Mouse (Mus musculus) frontal cortex, postnatal 36 days (tissue): ENCODE measurements at regions not wholly inside any gene's neighbourhood (a gene's known extent, or its start where the extent isn't known, plus 50 kb on each side); places are given as distances from the start of the nearest gene placed in this dataset.
A peak's percentile ranks its signal among the peaks of the same experiment; 100 is the strongest.

Source experiments
- DNase-seq, 2 experiments: peaks; one replicate each; pipeline ENCODE4 v3.0.0; 2022; ENCODE audit warnings: low spot score in 2 of 2

DNA sequence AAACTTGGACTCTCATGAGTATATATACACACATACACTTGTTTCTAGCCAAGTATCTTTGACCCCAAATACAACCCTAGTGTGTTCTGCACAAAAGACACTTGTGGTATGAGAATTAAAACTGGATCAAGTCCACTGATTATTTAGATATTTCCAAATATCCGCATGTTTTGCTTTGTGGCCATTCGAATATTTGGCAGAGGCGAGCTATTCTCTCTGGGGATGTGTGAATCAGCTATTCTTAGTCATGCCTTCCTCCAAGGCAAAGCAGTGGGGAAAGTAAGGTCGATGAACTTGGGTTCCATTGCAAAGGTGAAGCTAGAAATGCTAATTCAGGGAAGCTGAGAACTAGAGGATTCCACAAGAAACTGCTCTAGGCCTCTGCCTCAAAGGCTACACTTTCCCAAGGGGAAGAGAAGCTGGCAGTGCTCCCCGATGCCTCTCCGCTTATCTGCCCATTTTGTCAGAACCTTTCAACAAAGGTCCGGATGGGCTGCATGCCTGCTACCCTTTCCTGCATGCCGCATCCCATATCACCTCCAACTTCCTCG is 154.4 kb downstream of the Snx19 start:
- no peak for DNase-seq

- no peak for DNase-seq
These were observed 153.6 kb downstream of the Snx19 start for GRCm38 (mm10) chr9:30580500-30580899.

DNA sequence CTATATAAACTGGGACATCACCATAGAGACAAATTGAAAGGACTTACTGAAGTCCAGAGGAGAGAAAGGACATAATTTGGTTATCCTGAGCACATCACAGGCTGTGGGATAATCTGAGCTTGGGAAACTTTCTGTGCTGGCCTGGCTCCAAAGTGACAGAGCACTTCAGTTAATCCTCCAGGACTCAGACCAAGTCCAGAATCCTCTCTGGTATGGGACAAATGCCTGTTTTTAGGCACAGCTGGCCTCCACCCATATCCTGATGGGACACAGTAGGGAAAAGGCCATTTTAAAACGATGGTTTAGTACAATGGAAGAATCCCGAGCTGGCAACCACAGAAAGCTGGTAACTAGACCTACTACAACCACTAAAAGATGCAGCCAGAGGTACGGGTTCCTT is 151.3 kb downstream of the Snx19 start:
- no peak for DNase-seq

GRCm38 (mm10) chr9:30577243-30577642 is 150.3 kb downstream of the Snx19 start:
- no peak for DNase-seq

DNA sequence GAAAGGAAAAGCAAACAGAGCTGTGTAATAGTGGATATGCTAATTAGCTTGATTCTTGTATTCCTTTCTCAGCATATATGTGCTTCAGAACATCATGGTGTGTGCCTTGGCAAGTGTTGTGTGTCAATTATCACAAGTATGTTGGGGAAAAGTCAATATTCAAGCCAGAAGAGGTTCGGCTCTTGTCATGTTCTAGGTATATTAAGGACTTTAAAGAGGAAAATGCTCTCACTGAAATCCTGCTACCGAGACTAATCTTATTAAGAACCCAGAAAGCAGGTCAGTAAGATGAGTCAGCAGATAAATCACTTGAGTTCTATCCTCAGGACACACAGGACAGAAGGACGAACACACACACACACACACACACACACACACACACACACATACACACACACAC is 148.6 kb downstream of the Snx19 start:
- DNase-seq = no peak

DNA sequence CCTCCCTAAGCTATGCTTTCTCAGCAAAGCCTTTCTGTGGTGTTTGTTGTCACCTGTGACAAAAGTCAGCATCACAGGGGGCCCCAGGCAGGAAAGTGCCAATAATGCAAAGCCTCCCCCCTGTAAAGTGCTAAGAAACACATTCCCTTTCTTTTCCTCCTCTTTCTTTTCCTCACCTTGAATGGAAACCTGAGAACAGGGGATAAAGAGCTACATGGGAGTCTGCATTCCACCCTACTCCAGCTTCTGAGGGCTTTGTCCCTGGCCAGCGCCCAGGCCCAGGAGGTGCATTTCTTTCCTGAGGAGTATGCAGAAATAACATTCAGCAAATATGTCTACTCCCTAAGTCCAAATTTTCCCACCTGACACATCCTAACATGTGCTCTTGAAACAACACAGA is 146.4 kb downstream of the Snx19 start:
- DNase-seq = no peak

DNA sequence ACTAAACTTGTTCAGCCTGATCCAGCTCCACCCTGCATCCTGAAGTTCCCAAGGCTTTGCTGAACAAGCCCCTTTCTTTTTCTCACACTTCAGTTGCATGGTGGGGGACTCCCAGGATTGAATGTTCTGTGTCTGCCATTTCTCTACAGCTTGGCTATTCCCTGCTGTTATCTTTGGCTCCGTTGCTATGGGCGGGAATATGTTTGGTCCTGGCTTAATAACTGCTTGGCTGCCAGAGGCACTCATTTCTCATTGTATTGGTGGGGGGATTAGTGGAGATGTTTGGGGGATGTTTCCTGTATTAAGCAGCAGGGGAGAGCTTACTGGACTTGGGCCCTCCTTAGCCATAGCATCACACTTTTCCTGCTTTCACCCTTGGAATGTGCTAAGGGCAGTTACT is 144.1 kb downstream of the Snx19 start:
- DNase-seq = no peak

DNA sequence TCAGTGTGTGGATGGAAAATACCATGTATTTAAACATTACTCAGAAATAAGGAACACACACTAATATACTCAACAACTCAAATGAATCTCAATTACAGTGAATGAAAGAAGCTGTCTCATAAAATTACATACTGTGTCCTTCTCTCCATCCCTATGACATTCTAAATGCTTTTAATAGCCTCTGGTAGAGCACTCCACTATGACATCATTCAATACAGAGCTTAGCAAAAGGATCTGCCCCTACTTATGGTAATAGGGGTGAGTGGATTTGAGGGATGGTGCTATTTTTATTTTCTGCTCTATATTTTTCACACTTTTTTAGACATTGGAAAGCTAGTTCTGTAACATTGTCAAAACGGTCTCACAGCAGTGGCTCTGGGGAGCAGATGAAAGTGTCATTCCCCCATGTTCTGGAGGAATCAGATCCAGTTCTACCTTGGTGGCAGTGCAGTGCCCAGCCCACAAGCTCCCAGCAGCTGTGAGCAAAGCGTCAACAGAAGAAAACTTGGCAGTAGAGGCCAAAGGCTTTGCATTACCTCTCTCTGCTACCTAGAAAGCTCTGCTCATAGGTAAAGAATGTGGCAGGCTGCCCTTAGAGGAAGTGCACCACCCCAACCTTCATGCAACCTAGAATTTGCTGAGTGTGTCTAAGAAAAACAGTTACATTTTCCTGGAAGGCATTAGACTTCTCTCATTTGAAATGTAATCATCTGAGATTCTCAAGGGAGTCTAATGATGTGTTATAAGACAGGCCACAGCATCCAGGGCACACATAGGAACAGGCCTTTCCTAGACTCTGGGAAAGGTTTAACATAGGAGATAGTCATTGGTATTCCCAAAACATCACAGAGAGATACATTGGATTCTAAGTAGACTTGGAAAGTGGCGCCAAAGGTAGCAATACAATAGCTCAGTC is 138.1 kb downstream of the Snx19 start:
- no peak for DNase-seq

DNA sequence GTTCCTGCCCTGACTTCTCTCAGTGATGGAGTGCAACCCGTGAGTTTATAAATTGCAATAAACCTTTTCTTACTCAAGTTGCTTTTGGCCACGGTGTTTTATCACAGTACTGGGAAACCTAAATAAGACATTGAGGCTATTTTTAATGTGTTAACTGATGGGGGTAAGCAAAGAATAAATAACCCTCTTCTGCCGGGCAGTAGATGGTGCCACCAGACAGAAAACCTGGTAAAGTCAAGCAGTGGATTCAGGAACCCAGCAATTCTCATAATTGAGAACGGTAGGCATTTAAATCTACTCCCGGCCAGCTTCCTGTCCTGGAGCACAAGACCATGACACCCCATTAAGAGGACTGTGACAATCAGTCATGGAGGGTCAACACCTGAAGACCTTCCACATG is 136.5 kb downstream of the Snx19 start:
- DNase-seq = no peak

DNA sequence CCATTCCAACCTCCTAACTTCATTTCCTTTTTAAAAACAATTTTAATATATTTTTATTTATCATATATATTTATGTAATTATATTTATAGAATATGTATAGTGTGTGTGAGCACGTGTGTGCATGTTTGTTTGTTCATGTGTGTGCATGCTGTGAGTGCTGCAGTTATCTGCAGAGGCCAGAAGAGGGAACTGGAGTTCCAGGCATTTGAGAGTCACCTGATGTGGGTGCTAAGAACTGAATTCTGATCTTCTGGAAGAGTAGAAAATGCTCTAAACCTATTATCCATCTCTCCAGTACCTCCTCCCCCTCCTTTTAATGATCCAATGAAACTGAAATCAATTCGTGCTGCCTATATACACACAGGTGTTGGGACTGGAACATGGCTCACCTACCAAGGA is 128.0 kb downstream of the Snx19 start:
- no peak for DNase-seq

GRCm38 (mm10) chr9:30552721-30553120 is 125.8 kb downstream of the Snx19 start:
- DNase-seq = no peak

DNA sequence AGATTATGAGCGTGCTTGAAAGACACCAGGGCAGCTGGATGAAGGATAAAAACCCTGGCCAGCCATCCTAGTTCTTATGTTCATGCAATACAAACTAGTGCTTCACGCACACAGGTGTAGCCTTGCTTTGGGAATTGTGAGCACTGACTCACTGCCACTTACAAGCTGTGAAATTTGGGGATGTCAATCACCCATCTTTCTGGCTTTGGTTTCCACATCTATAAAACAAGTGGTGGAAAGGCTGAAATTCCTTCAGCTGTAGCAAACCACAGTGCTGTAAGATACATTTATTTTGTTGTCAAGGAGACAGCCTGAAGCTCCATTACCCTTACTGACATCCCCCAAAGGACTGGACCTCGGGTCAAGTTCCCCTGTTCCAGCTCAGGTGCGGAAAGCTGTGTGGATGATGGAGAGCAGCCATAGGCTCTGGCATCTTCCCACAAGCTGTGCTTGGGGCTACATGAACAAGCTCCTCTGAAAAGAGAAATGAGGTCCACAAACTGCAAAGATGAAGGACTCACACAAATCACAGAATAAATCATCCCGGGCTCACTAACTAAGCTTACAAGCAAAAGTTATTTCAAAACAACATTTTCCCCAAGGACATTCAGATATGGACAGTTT is 123.1 kb downstream of the Snx19 start:
- DNase-seq = no peak

GRCm38 (mm10) chr9:30539858-30540257 is 113.0 kb downstream of the Snx19 start:
- no peak for DNase-seq

- DNase-seq = no peak
These were observed 109.7 kb downstream of the Snx19 start for GRCm38 (mm10) chr9:30536508-30537100.

GRCm38 (mm10) chr9:30534961-30535360 is 108.1 kb downstream of the Snx19 start:
- DNase-seq = no peak

DNA sequence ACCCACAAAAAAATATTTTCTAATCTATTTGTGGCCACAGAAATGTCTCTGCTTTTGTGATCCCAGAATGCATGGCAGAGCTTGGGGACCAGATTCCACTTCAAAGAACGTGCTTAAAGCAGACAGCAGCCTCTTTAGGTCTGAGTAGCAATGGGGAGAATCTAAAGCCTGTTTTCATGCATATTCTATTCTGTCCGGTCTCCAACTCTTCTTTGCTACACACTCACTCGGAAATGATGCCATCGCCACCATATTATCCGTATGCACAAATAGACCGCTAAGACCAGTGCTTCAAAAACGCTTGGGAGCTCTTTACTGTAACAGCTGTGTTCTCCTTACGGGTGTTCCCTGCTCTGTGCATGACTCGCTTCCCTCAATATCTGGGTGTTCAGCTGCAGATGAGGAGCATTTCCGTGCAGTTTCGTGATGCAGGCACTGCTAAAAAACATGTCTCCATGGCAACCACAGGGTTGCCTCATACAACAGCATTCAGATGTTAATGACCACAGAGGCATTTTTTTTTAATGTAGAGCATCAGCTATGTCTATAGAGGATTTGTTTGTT is 107.0 kb downstream of the Snx19 start:
- DNase-seq = peak; percentile 16 to 37

GRCm38 (mm10) chr9:30533091-30533779 is 106.3 kb downstream of the Snx19 start:
- DNase-seq = no peak

DNA sequence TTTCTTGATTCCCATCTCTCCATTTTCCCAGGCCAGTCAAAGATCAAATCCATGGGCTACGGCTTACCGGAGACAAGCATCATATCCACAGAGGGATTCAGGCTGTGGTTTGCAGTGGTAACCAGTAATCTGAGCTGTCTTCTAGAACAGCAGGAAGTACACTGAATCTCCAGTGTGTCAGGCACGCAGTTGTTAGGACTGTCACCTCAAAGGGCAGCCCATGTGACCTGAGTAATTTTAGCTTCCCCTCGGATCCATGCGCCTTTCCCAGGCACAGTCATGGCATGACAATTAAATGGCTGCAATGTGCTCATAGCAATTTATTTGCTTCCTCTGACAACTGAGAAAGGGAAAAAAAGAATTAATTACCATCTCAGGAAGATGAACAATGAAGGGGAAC is 98.2 kb downstream of the Snx19 start:
- no peak for DNase-seq

DNA sequence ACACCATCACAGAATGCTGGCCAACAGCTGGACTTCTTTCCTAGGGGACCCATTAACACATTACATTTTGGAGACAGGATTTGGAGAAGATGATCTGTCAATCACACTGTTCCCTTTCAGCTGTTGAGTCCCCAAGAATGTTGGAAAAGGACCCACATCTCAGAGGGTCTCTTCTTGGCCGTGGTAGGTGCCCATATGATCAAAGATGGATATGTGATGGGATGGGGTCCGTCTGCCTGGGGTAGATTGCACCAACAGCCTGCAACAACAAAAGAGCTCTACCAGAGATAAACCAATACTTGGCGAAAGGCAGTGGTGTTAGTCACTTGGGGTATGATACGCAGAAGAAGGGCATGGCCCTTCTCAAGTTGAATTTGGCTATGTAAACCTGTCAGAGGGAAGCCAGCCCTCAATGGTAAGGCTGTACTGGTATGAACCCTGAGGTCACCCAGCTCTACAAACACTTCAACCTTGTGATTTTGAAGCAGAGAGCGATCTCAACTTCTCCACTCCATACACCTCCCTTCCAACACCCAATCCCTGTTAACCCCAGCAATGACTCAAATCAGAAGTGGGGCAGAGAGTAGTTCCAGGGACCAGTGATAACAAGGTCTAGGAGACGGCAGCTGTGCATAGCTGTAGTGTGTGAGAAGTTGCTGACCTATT is 97.6 kb downstream of the Snx19 start:
- no peak for DNase-seq

DNA sequence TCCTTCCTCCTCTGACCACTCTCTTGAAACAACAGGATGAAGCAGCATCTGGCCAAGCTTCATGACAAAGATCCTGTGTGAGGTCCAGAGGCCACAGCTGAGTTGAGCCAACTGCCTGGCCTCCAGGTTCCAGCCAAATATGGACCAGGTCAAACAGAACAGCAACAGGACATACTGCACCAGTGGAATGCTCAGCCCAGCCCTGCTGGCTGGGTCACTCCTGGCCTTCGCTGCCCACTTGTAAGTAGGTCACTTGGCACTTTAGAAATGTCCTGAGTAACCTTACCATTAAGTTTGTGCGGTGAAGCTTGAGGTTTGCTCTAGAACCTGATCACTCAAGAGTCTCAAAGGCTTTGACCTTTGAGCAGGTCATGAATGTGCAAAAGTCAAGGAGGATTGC is 96.9 kb downstream of the Snx19 start:
- DNase-seq = no peak
